Mouse (Mus musculus): Measurements from ENCODE around the gene Thoc5. TPM values are rescaled to one million over a fixed set of nuclear protein-coding genes. Genes with fewer than 3 reads are reported as not detected.

The Thoc5 gene
- polyA plus RNA-seq, 1 experiment from 2014 or later: 8.3 TPM

DNA sequence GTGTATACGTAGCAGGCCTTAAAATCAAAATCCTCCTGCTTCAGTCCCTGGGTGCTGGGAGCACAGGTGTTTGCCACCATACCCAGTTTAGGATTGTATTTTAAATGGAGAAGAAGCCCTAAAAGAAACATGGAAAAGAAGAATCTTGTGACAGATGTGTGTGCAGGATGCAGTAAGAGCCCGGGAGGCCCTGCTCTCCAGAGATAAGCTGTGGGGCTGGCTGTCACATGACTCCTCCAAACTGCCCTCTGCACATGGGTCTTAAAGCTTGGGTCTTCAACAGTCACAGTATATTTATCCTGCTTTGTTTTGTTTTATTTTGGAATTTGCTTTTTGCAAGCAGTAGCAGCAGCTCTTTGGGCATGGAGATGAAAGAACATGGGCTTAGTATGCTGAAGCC lies 72.4 kb downstream of the Thoc5 start:
- Histone ChIP-seq H3K27me3 (ENCODE audit: insufficient read depth, low read length) (no peaks in the 10 kb centered on the region), H3K36me3 (replicated peaks; ENCODE audit: insufficient read depth, low read length) (no peaks in the 10 kb centered on the region), H3K9ac (replicated peaks) (no peak overlapping the region), H3K9me3 (ENCODE audit: low read length) (no peaks in the 10 kb centered on the region), H3K4me3 (ENCODE audit: low read depth, low read length) (no peak overlapping the region), H3K27ac (ENCODE audit: low read depth) (peak overlapping the region; percentile 34; the same call in 1 of the 2 replicates), H3K4me2 (ENCODE audit: low read depth, low read length) (no peak overlapping the region), H3K4me1 (ENCODE audit: insufficient read depth) (peaks cover 4% of the 10 kb centered on the region; the same call in 1 of the 2 replicates)
- TF ChIP-seq CTCF (IDR thresholded peaks at IDR 0.05; ENCODE audit: low read depth) (no peak), EP300 (IDR thresholded peaks at IDR 0.05; ENCODE audit: low read depth) (peak; percentile 79)
- DNase-seq: no peak
- peak; percentile 64 for ATAC-seq
- 39% methylated on average over 2 of the region's 2 CpGs for WGBS (ENCODE audit: insufficient replicate concordance)

DNA sequence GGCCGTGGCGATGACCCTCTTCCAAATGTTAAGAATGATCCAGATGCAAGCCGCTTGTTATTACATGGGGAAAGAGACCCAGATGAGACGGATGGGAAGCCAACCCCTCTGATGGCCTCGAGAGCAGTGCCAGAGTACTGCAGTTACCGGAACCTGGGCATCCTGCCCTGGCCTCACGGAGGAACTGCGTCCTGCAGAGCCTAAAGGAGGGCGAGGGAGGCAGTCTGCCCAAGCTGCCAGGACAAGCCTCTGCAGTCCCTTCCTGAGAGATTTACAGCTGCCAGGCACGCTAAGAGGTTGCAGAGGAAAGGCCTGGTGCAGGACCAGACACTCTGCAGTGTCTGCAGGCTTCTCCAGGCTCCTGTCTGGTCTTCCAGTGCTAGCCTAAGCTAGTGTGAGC lies 73.3 kb downstream of the Thoc5 start:
- DNase-seq (no peak), ATAC-seq (no peak)
- no peak for TF ChIP-seq EP300 (IDR thresholded peaks at IDR 0.05; ENCODE audit: low read depth)
- TF ChIP-seq CTCF (IDR thresholded peaks at IDR 0.05; ENCODE audit: low read depth): no peak
- no peak overlapping the region for H3K9ac ChIP-seq (replicated peaks)
- peaks cover 4% of the 10 kb centered on the region; the same call in 1 of the 2 replicates for H3K4me1 ChIP-seq (ENCODE audit: insufficient read depth)
- no peak overlapping the region for H3K27ac ChIP-seq (ENCODE audit: low read depth)
- no peak overlapping the region for H3K4me3 ChIP-seq (ENCODE audit: low read depth, low read length)
- 49% methylated on average over 10 of the region's 10 CpGs for WGBS (ENCODE audit: insufficient replicate concordance)
- no peaks in the 10 kb centered on the region for H3K27me3 ChIP-seq (ENCODE audit: insufficient read depth, low read length)
- H3K4me2 ChIP-seq (ENCODE audit: low read depth, low read length): no peak overlapping the region
- H3K9me3 ChIP-seq (ENCODE audit: low read length): no peaks in the 10 kb centered on the region
- H3K36me3 ChIP-seq (replicated peaks; ENCODE audit: insufficient read depth, low read length): no peaks in the 10 kb centered on the region

DNA sequence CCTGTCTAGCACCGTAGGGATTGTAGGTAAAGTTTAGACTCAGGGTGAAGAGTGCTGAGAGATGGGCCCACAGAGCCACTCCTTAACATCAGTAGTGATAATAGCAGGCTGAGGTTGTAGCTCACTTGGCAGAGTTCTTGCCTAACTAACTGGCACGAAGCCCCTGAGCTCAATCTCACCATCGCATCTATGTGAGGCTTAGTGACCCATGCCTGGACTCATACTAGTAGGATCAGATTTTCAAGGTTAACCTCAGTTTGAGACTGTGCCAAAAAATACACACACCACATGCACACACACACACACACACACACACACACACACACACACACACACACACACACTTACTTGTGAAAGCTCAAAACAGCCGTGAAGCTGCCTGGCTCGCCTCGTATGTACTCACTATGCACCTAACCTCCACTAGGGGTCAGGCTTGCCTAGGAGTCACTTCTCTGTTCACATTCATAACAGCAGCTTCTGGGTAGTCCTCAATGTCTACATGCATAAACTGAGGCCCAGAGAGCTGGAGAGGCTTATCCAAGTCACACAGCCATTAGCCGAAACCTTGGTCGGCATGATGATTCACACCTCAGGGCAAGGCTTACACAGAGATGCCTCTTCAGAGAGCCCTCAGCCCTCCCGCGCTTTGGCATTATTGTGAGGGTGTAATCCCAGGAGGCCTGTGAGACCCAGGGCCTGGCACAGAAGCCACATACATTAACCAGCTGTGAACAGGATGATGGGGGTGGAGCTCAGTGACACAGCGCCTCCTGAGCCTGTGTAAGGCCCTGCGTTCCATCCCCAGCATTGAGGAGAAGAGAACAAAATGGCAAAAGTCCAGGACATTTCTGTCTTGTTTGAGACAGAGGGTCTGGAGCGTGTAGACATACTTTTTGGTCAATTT lies 78.1 kb downstream of the Thoc5 start:
- Histone ChIP-seq H3K9ac (replicated peaks) (no peak overlapping the region), H3K27me3 (ENCODE audit: insufficient read depth, low read length) (no peaks in the 10 kb centered on the region), H3K36me3 (replicated peaks; ENCODE audit: insufficient read depth, low read length) (no peaks in the 10 kb centered on the region), H3K9me3 (ENCODE audit: low read length) (no peaks in the 10 kb centered on the region), H3K4me1 (ENCODE audit: insufficient read depth) (peaks cover 8% of the 10 kb centered on the region), H3K4me3 (ENCODE audit: low read depth, low read length) (no peak overlapping the region), H3K27ac (ENCODE audit: low read depth) (0 out of 2 replicates have a peak overlapping the region, but pooled peaks have one; percentile 71), H3K4me2 (ENCODE audit: low read depth, low read length) (no peak overlapping the region)
- DNase-seq (peak; percentile 74), ATAC-seq (peak; percentile 83)
- TF ChIP-seq CTCF (IDR thresholded peaks at IDR 0.05; ENCODE audit: low read depth) (peak; percentile 95), EP300 (IDR thresholded peaks at IDR 0.05; ENCODE audit: low read depth) (no peak)
- WGBS (ENCODE audit: insufficient replicate concordance): 48% methylated on average over 13 of the region's 13 CpGs

DNA sequence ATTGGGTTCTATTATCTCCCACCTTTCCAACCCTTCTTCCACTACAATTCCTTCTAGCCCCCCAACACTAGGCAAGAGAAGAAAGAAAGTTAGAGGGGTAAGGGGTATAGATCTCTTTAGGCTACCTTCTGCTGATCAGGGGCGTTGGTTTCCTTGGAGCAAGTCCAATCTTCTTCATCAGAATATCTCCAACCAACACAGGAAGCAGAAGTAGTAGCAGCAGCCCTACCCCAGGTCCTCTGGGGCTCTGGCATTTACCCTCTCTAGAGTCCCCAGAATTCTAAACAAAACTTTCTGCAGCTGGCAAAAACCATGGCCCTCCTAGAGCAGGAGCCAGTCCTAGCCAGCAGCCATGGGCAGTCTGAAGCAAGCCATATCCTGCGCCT lies 78.7 kb downstream of the Thoc5 start:
- H3K9me3 ChIP-seq (ENCODE audit: low read length): no peaks in the 10 kb centered on the region
- DNase-seq (no peak), ATAC-seq (0 out of 2 replicates have a peak, but pooled peaks have one; percentile 22)
- peak overlapping the region; percentile 71; the same call in 1 of the 2 replicates for H3K27ac ChIP-seq (ENCODE audit: low read depth)
- no peaks in the 10 kb centered on the region for H3K27me3 ChIP-seq (ENCODE audit: insufficient read depth, low read length)
- no peak overlapping the region for H3K4me3 ChIP-seq (ENCODE audit: low read depth, low read length)
- no peak overlapping the region for H3K4me2 ChIP-seq (ENCODE audit: low read depth, low read length)
- no peaks in the 10 kb centered on the region for H3K36me3 ChIP-seq (replicated peaks; ENCODE audit: insufficient read depth, low read length)
- TF ChIP-seq CTCF (IDR thresholded peaks at IDR 0.05; ENCODE audit: low read depth): no peak
- TF ChIP-seq EP300 (IDR thresholded peaks at IDR 0.05; ENCODE audit: low read depth): no peak
- peaks cover 8% of the 10 kb centered on the region for H3K4me1 ChIP-seq (ENCODE audit: insufficient read depth)
- no peak overlapping the region for H3K9ac ChIP-seq (replicated peaks)
- 57% methylated on average over 2 of the region's 2 CpGs for WGBS (ENCODE audit: insufficient replicate concordance)

DNA sequence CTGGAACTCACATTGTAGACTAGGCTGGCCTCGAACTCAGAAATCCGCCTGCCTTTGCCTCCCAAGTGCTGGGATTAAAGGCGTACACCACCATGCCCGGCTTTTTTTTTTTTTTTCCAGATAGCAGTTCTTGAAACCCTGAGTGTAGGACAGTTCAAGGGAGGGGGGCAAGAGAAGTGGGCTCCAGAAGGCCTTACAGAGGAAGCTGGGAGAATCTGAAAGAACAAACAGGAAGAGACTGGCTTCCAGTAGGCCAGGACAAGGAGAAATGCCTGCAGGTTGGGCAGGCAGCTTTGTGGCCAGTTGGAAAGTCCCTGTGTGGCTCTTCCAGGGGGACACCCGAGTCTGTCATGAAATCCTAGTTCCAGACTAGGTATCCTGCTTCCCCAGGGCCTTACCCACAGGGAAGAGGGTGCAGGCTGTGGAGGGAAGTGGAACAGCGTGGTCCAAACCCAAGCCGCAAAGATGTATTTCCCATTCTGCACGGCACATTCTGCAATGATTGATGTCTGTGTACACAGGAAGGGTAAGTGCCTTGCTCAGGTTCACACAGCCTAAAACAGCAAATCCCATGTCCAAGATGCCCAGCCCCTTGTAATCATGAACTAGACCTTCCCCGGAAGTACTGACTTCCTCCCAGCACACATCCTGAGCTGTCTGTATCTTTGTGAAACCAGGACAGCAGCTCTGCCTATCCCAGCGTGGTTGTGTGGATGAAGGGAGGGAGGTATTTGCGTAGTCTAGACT lies 79.4 kb downstream of the Thoc5 start:
- no peaks in the 10 kb centered on the region for H3K27me3 ChIP-seq (ENCODE audit: insufficient read depth, low read length)
- H3K27ac ChIP-seq (ENCODE audit: low read depth): peak overlapping the region; percentile 71; the same call in 1 of the 2 replicates
- no peak overlapping the region for H3K4me2 ChIP-seq (ENCODE audit: low read depth, low read length)
- 35% methylated on average over 11 of the region's 11 CpGs for WGBS (ENCODE audit: insufficient replicate concordance)
- peaks cover 8% of the 10 kb centered on the region for H3K4me1 ChIP-seq (ENCODE audit: insufficient read depth)
- DNase-seq (no peak), ATAC-seq (peak; percentile 41)
- H3K9me3 ChIP-seq (ENCODE audit: low read length): no peaks in the 10 kb centered on the region
- TF ChIP-seq CTCF (IDR thresholded peaks at IDR 0.05; ENCODE audit: low read depth): no peak
- TF ChIP-seq EP300 (IDR thresholded peaks at IDR 0.05; ENCODE audit: low read depth): no peak
- H3K36me3 ChIP-seq (replicated peaks; ENCODE audit: insufficient read depth, low read length): no peaks in the 10 kb centered on the region
- no peak overlapping the region for H3K9ac ChIP-seq (replicated peaks)
- H3K4me3 ChIP-seq (ENCODE audit: low read depth, low read length): no peak overlapping the region

DNA sequence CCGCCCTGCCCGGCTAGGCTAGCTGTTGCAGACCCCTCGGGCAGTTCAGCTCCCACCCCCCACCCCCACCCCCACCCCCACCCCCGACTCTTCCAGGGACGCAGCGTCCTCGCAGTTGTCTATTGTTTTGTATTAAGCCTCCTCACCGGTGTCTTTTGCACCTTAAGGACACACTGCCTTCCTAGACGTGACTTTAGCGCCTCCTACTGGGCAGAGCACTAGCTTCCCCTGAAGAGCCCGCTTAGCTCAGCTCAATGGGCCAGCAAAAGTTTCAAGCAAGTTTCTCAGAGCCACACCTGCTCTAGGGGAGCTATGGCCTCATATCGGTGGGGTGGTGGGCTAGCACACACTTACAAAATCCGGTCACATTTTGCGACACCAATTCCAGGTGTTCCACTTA lies 80.5 kb downstream of the Thoc5 start:
- 10% methylated on average over 14 of the region's 14 CpGs for WGBS (ENCODE audit: insufficient replicate concordance)
- ATAC-seq: peak; percentile 27; the same call in 1 of the 2 replicates

More for the DNA sequence above, 80.5 kb downstream of the Thoc5 start:
- H3K9me3 ChIP-seq (ENCODE audit: low read length): no peaks in the 10 kb centered on the region
- no peaks in the 10 kb centered on the region for H3K27me3 ChIP-seq (ENCODE audit: insufficient read depth, low read length)
- no peak overlapping the region for H3K4me3 ChIP-seq (ENCODE audit: low read depth, low read length)
- no peak overlapping the region for H3K9ac ChIP-seq (replicated peaks)
- TF ChIP-seq CTCF (IDR thresholded peaks at IDR 0.05; ENCODE audit: low read depth) (peak; percentile 89), EP300 (IDR thresholded peaks at IDR 0.05; ENCODE audit: low read depth) (no peak)
- peaks cover 8% of the 10 kb centered on the region for H3K4me1 ChIP-seq (ENCODE audit: insufficient read depth)
- H3K36me3 ChIP-seq (replicated peaks; ENCODE audit: insufficient read depth, low read length): no peaks in the 10 kb centered on the region
- peak overlapping the region; percentile 51 for H3K4me2 ChIP-seq (ENCODE audit: low read depth, low read length)
- DNase-seq: peak; percentile 82
- no peak overlapping the region for H3K27ac ChIP-seq (ENCODE audit: low read depth)

Small RNAs within 50 kb of the gene (microRNA-seq; reads per million reads assigned to microRNA genes)
- gene Mir6918: 1.6 reads per million

Other genes with a start within 250 kb of the Thoc5 start
- 1,070 and 1,167 TPM in 2 replicates for gene Uqcr10, start 191.0 kb upstream of the Thoc5 start, polyA plus RNA-seq (2015; fragmentation: Nextera tagmentation; extraction: Ambion mirVana)
- gene Zmat5, start 190.6 kb upstream of the Thoc5 start, polyA plus RNA-seq (2015; fragmentation: Nextera tagmentation; extraction: Ambion mirVana): 18.6 and 19.2 TPM in 2 replicates
- gene Cabp7, start 148.5 kb upstream of the Thoc5 start, polyA plus RNA-seq (2015; fragmentation: Nextera tagmentation; extraction: Ambion mirVana): 0.06 and 0.07 TPM in 2 replicates
- gene Nf2, start 45.8 kb upstream of the Thoc5 start, polyA plus RNA-seq (2015; fragmentation: Nextera tagmentation; extraction: Ambion mirVana): 5.8 and 7.9 TPM in 2 replicates
- 135 and 136 TPM in 2 replicates for gene Nipsnap1, start 21.4 kb upstream of the Thoc5 start, polyA plus RNA-seq (2015; fragmentation: Nextera tagmentation; extraction: Ambion mirVana)
- 0.16 and 0.18 TPM in 2 replicates for gene Nefh, start 52.7 kb downstream of the Thoc5 start, polyA plus RNA-seq (2015; fragmentation: Nextera tagmentation; extraction: Ambion mirVana)
- gene Ap1b1, start 91.5 kb downstream of the Thoc5 start, polyA plus RNA-seq (2015; fragmentation: Nextera tagmentation; extraction: Ambion mirVana): 40.7 and 46.3 TPM in 2 replicates
- gene Rasl10a, start 162.8 kb downstream of the Thoc5 start, polyA plus RNA-seq (2015; fragmentation: Nextera tagmentation; extraction: Ambion mirVana): 0.58 and 0.66 TPM in 2 replicates
- 14.9 TPM in 2 replicates for gene Gas2l1, start 170.0 kb downstream of the Thoc5 start, polyA plus RNA-seq (2015; fragmentation: Nextera tagmentation; extraction: Ambion mirVana)
- gene Rhbdd3, start 203.6 kb downstream of the Thoc5 start, polyA plus RNA-seq (2015; fragmentation: Nextera tagmentation; extraction: Ambion mirVana): 14.4 and 14.9 TPM in 2 replicates
- 146 and 157 TPM in 2 replicates for gene Ewsr1, start 203.9 kb downstream of the Thoc5 start, polyA plus RNA-seq (2015; fragmentation: Nextera tagmentation; extraction: Ambion mirVana)

Data from liver, postnatal 0 days (tissue).